Mouse (Mus musculus) hindbrain, embryonic 14.5 days (tissue): ENCODE measurements at regions not wholly inside any gene's neighbourhood (a gene's known extent, or its start where the extent isn't known, plus 50 kb on each side); places are given as distances from the start of the nearest gene placed in this dataset.

Source experiments
- ATAC-seq: fragments of 200-750 bp; cut with Nextera tagmentation; 2 replicates; pipeline ENCODE4 v1.8.0; 2017; ENCODE audit warnings: moderate number of reproducible peaks, mild to moderate bottlenecking, moderate TSS enrichment, moderate library complexity; ENCODE audit not compliant: low FRiP score
- DNase-seq: peaks from one replicate; pipeline ENCODE4 v3.0.0-alpha.2; 2015; ENCODE audit warnings: low spot score
- H3K27ac ChIP-seq: fragments of 300-500 bp; sonication (generic); 2 replicates; pipeline ENCODE4 v1.5.1; 2014; ENCODE audit warnings: mild to moderate bottlenecking, moderate library complexity
- H3K27me3 ChIP-seq: fragments of 300-500 bp; sonication (generic); 2 replicates; pipeline ENCODE4 v1.6.1; 2014; ENCODE audit warnings: mild to moderate bottlenecking, low read length, mixed read lengths; ENCODE audit not compliant: control insufficient read depth, insufficient read depth
- H3K36me3 ChIP-seq: fragments of 300-500 bp; sonication (generic); replicated peaks from 2 replicates; pipeline ENCODE4 v1.6.1; 2014; ENCODE audit not compliant: control insufficient read depth, insufficient read depth
- H3K4me1 ChIP-seq: fragments of 300-500 bp; sonication (generic); replicated peaks from 2 replicates; pipeline ENCODE4 v1.6.1; 2014; ENCODE audit warnings: antibody characterized with exemption, low read length, mixed read lengths; ENCODE audit not compliant: control insufficient read depth, insufficient read depth
- H3K4me2 ChIP-seq: fragments of 300-500 bp; sonication (generic); replicated peaks from 2 replicates; pipeline ENCODE4 v1.6.1; 2014; ENCODE audit warnings: mild to moderate bottlenecking, moderate library complexity
- H3K4me3 ChIP-seq: fragments of 300-500 bp; sonication (generic); replicated peaks from 2 replicates; pipeline ENCODE4 v1.5.1; 2014; ENCODE audit warnings: mild to moderate bottlenecking, low read length
- H3K9ac ChIP-seq: fragments of 300-500 bp; sonication (generic); 2 replicates; pipeline ENCODE4 v1.6.1; 2014
- H3K9me3 ChIP-seq: fragments of 300-500 bp; sonication (generic); 2 replicates; pipeline ENCODE4 v1.6.1; 2016; ENCODE audit warnings: low read length; ENCODE audit not compliant: control insufficient read depth
- WGBS: fragments of 180-500 bp; shearing (Covaris S2); extraction: QIAGEN DNeasy Blood & Tissue Kit; methylation state at CpG from one replicate; pipeline ENCODE4 v1.1.7; 2014; 5-methylcytosine and 5-hydroxymethylcytosine counted together

- no peak for DNase-seq
- Histone ChIP-seq H3K4me3 (no peak overlapping the region), H3K4me1 (no peaks in the 10 kb centered on the region), H3K9me3 (no peaks in the 10 kb centered on the region), H3K27me3 (no peaks in the 10 kb centered on the region), H3K4me2 (no peak overlapping the region), H3K9ac (no peak overlapping the region), H3K36me3 (no peaks in the 10 kb centered on the region), H3K27ac (no peak overlapping the region)
- ATAC-seq: no peak
- WGBS: 80% methylated on average over 1 of the region's 1 CpGs
Measured at GRCm38 (mm10) chr10:38340406-38341175, 481.0 kb downstream of the Rfpl4b start.

- Histone ChIP-seq H3K4me2 (no peak overlapping the region), H3K27ac (no peak overlapping the region; the same call in 1 of the 2 replicates), H3K36me3 (no peaks in the 10 kb centered on the region), H3K9ac (no peak overlapping the region), H3K9me3 (no peaks in the 10 kb centered on the region), H3K27me3 (no peaks in the 10 kb centered on the region), H3K4me1 (0 out of 2 replicates have a peak, but pooled peaks cover 4% of the 10 kb centered on the region), H3K4me3 (no peak overlapping the region)
- 39% methylated on average over 5 of the region's 5 CpGs for WGBS
- ATAC-seq: no peak
- DNase-seq: no peak
Measured at GRCm38 (mm10) chr10:38308716-38309392, 512.7 kb downstream of the Rfpl4b start.

GRCm38 (mm10) chr10:38295724-38296123 lies 525.9 kb downstream of the Rfpl4b start:
- 84% methylated on average over 2 of the region's 2 CpGs for WGBS
- no peak overlapping the region for H3K4me2 ChIP-seq
- H3K9ac ChIP-seq: no peak overlapping the region
- H3K9me3 ChIP-seq: no peaks in the 10 kb centered on the region
- H3K4me1 ChIP-seq: no peaks in the 10 kb centered on the region
- DNase-seq (no peak), ATAC-seq (no peak)
- H3K4me3 ChIP-seq: no peak overlapping the region
- H3K27me3 ChIP-seq: no peaks in the 10 kb centered on the region
- H3K36me3 ChIP-seq: no peaks in the 10 kb centered on the region
- H3K27ac ChIP-seq: no peak overlapping the region

- DNase-seq: no peak
- Histone ChIP-seq H3K4me3 (no peak overlapping the region), H3K4me1 (no peaks in the 10 kb centered on the region), H3K9ac (no peak overlapping the region), H3K4me2 (no peak overlapping the region), H3K9me3 (0 out of 2 replicates have a peak, but pooled peaks cover 3% of the 10 kb centered on the region), H3K27ac (no peak overlapping the region), H3K36me3 (no peaks in the 10 kb centered on the region), H3K27me3 (no peaks in the 10 kb centered on the region)
- ATAC-seq: peak; percentile 51; the same call in 1 of the 2 replicates
- 63% methylated on average over 6 of the region's 6 CpGs for WGBS
Measured at GRCm38 (mm10) chr10:38288689-38289283, 532.8 kb downstream of the Rfpl4b start.

- Histone ChIP-seq H3K27me3 (no peaks in the 10 kb centered on the region), H3K9me3 (no peaks in the 10 kb centered on the region), H3K9ac (no peak overlapping the region), H3K4me2 (no peak overlapping the region), H3K27ac (no peak overlapping the region), H3K4me1 (no peaks in the 10 kb centered on the region), H3K36me3 (no peaks in the 10 kb centered on the region), H3K4me3 (no peak overlapping the region)
- 88% methylated on average over 1 of the region's 1 CpGs for WGBS
- ATAC-seq (no peak), DNase-seq (no peak)
Measured at GRCm38 (mm10) chr10:38269136-38269535, 552.4 kb downstream of the Rfpl4b start.

- WGBS: 86% methylated on average over 3 of the region's 3 CpGs
- ATAC-seq (no peak), DNase-seq (no peak)
- Histone ChIP-seq H3K9me3 (no peaks in the 10 kb centered on the region), H3K9ac (no peak overlapping the region), H3K4me3 (no peak overlapping the region), H3K4me1 (no peaks in the 10 kb centered on the region), H3K4me2 (no peak overlapping the region), H3K27me3 (no peaks in the 10 kb centered on the region), H3K36me3 (no peaks in the 10 kb centered on the region), H3K27ac (no peak overlapping the region)
Measured at GRCm38 (mm10) chr10:38265564-38265963, 556.0 kb downstream of the Rfpl4b start.

GRCm38 (mm10) chr10:38246821-38247220 lies 574.8 kb downstream of the Rfpl4b start:
- no peak for ATAC-seq
- Histone ChIP-seq H3K9ac (no peak overlapping the region), H3K27ac (no peak overlapping the region), H3K9me3 (no peaks in the 10 kb centered on the region), H3K4me3 (no peak overlapping the region), H3K36me3 (no peaks in the 10 kb centered on the region), H3K27me3 (no peaks in the 10 kb centered on the region), H3K4me2 (no peak overlapping the region), H3K4me1 (no peaks in the 10 kb centered on the region)
- 94% methylated on average over 1 of the region's 1 CpGs for WGBS
- no peak for DNase-seq
